Mouse (Mus musculus): ENCODE data around the gene Dcdc2b.

DNA sequence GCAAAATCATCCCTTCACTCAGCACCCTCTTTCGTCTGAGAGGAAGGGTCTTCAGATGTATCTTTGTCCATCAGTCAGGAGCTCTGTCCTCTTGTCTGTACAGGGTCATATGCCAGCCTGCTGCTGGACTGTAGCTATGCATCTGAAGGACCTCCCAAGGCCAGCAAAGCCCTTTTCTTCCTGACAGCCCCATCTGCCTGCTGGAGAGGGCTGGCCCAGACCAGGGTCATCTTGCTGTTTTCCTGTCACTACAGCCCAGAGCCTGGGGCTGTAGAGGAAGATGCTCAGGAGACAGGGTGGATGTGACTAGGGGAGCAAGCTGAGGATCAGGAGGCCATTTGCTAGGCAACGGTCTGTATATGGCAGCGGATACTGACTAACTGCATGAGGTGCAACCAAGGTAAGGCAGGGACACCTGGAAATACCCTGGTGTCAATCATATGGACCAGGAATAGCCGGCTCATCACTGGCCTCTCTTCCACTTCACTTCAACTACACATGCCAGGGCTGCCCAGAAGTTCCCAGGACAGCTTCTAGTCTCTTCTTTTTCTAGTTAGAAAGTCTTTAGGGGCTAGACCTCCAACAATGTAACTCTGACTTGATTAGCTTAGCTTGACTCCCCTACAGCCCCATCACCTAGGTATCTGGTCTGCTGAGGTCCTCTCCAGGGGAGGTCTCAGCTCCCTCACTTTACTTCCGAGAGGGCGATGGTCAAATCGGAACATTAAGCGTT lies 8.9 kb upstream of the Dcdc2b start:
- TF ChIP-seq CTCF (IDR thresholded peaks at IDR 0.05; ENCODE audit: low read depth) (no peak), EP300 (IDR thresholded peaks at IDR 0.05; ENCODE audit: low read depth) (no peak)
